Mouse (Mus musculus) bone marrow macrophage, adult 2 months (primary cell): Measurements from ENCODE around the gene Gm7879.

Experiments used
- CTCF ChIP-seq: IDR thresholded peaks from 2 replicates; pipeline ENCODE4 v1.5.1; 2012; ENCODE audit warnings: low read depth, mild to moderate bottlenecking, low read length, moderate library complexity
- POLR2A ChIP-seq: IDR thresholded peaks from 2 replicates; pipeline ENCODE4 v1.6.1; 2012; ENCODE audit warnings: mild to moderate bottlenecking, low read depth, low read length, borderline replicate concordance

DNA sequence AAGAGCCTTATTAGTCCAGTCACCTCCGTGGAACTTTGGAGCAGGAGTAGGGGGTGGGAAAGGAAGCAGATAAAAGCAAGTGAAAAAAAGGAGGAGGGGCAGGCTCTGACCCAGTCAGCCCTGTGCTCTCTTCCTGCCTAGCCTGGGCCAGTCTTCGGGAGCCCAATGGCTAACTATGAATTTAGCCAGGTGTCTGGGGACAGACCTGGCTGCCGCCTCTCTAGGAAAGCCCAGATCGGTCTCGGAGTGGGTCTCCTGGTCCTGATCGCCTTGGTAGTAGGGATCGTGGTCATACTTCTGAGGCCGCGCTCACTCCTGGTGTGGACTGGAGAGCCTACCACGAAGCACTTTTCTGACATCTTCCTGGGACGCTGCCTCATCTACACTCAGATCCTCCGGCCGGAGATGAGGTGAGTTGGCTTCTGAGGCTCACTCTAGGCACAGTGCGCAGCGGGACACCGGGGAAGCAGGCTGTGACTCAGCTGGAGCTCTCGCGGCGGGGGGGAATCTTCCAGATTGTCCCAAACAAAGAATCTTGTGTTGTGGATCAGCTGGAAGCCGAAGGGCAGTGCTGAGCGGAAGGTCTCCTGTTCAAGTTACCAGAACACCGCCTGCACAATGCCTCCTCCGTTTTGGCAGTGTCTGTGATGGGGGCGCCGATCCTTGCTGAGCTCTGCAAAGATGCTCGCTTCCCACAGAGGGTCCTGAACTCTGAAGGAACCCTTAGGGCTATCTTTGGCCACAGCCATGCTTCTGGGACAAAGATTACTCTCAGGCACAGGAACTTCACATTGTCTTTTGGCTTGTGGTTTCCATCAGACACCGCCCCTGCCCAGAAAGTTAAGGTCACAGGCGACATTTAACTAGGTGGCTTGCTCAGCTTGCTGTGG, 44.0 kb upstream of the Gm7879 start:
- no peak for TF ChIP-seq CTCF
- TF ChIP-seq POLR2A, result no peak
